Mouse (Mus musculus) gonadal fat pad, adult 2 months (tissue): ENCODE data around the gene Mtr. TPM values are rescaled to one million over a fixed set of nuclear protein-coding genes. Genes with fewer than 3 reads are reported as not detected.
A peak's percentile ranks its signal among the peaks of the same experiment; 100 is the strongest.

Source experiments
- DNase-seq: peaks from one replicate; pipeline ENCODE4 v3.0.0-alpha.2; 2012; ENCODE audit warnings: low read depth
- polyA plus RNA-seq: library from polyadenylated mRNA; depleted of rRNA; stranded (reverse); fragments of >200 nt; gene quantifications from 2 replicates; pipeline ENCODE4 v1.2.3, GENCODE M21; 2012; rRNA removed

The Mtr gene
- 9.5 and 10.2 TPM in 2 replicates for polyA plus RNA-seq

DNA sequence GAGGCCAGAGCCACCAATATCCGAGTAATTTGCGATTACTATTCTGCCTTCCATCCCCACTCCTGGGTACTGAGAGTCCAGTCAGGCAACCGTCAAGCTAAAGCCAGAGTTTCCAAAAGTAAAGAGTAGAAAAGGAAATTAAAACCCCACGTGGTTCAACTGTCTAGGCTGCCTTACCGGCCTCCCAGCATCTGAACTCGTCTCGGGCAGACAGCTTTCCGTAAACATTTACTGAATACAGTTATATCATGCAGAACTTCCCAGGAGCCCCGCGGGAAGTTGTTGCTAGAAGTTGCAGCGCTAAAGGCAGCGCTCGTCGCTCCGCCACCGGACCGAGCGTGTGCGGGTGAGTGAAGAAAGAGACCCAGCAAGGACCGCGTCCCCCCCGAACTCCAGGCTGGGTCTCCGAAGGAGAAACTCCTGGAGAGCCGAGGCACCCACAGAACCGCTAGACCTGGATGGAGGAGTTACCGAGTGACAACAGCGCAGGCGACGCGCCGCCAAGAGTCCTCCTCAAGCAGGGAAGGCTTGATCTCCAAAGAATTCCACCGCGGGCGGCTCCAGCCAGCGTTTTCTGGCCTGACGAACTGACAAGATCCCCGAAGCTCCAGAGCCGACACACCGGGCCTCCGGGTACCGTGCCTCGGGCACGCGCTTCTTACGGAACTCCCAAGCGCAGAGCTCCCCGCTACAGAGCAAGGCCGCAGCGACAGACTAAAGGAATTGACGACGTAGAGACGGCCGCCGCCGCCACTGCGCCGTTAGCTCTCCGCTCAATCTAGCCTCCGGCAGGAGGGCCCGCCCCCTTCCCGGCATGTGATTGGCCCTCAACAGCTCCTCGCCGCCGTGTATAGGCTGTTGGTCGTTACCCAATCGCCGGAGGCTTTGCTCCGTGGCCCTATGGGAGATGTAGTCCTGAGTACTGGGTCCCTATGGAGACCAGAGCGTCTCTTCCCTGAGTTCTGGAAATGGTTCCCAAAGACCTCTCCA, at the start of gene Mtr:
Gene Mtr, minus strand, starts transcription at position 723 of the 990 bp plus-strand sequence.
- peak; percentile 33 for DNase-seq

- no peak for DNase-seq
Measured at GRCm38 (mm10) chr13:12307286-12307685, 49.4 kb upstream of the Mtr start.

DNA sequence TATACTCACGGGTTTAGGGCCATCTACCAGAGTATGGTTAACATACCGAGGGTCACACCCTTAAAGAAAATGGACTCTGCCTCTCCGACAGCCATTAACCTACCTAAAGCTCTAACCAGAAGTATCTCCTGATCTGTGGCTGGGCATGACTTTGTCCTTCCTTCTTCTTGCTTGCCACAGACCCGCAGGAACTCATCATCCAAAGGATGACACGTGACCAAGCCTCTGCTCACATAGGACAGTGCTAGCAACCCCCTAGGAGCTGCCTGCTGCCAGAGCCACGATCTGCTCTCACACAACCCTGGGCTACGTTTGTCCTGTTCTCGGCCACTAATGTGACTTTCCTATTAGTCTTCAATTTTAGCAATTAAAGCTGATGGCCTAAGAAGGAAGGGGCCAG, 47.6 kb upstream of the Mtr start:
- DNase-seq, result no peak

GRCm38 (mm10) chr13:12304991-12305390, 47.1 kb upstream of the Mtr start:
- DNase-seq, result no peak

GRCm38 (mm10) chr13:12297777-12298176, 39.9 kb upstream of the Mtr start:
- DNase-seq, result no peak

- DNase-seq, result peak; percentile 13
Measured at GRCm38 (mm10) chr13:12296701-12297100, 38.8 kb upstream of the Mtr start.

GRCm38 (mm10) chr13:12293810-12294209, 35.9 kb upstream of the Mtr start:
- no peak for DNase-seq

DNA sequence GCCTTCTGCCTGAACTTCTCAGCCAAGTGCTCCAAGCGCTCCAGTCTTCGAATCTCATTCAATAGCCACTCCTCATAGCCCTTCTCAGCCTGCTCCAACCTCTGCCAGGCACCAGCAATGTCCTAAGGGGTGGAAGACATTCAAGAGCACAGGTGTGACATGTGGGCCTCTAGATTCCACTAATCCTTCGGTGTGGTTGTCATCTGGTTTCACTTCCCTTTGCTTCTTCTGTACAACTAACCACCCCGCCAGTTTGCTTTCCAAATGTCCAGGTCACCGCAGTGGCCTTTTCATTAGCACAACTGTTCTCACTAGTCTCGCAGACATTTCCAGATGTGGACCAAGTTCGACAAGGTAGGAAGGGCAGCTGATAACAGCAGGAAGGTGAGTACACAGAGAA, 32.8 kb upstream of the Mtr start:
- DNase-seq, result no peak

GRCm38 (mm10) chr13:12284528-12284927, 26.6 kb upstream of the Mtr start:
- no peak for DNase-seq

DNA sequence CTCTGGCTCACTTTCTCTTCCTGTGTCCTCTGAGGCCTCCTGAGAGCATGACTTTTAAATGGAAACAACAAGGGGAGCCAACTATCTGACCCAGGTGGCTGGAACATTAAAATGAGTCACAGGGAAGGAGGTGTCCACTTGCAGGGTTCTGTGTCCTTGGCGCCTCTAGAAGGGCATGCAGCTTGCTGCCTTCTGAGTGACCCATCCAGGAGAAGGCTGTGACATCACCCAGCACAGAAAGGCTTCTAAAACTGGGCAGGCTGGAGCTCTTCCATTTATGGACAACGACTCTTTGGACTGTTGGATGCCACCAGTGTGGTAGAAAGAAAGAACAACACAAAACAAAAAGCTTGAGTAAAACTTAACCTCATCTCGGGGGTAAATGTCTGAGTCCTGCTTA, 25.9 kb upstream of the Mtr start:
- DNase-seq, result no peak

DNA sequence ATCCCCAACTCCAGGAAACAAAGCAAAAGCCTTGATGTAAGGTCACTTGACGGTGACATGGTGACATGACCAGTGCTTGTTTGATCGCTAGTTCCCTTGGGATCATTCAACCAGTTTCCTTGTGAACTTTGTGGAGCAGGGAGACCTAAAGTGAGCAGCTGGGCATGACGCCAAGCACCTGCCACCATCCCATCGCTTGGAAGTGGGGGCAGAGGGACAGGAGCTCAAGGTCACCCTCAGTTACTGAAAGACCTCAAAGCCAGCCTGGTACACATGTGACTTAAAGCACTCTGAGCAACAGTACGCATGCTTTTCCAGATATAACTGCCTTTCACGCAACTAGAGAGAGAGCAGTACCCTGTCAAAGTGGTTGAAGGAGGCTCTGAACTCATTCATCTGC, 16.8 kb upstream of the Mtr start:
- DNase-seq, result no peak

- DNase-seq, result no peak
Measured at GRCm38 (mm10) chr13:12274220-12274619, 16.3 kb upstream of the Mtr start.

- DNase-seq, result no peak
Measured at GRCm38 (mm10) chr13:12272953-12273352, 15.0 kb upstream of the Mtr start.

- DNase-seq, result no peak
Measured at GRCm38 (mm10) chr13:12267971-12268370, 10.1 kb upstream of the Mtr start.

- no peak for DNase-seq
Measured at GRCm38 (mm10) chr13:12267097-12267496, 9.2 kb upstream of the Mtr start.

- DNase-seq, result no peak
Measured at GRCm38 (mm10) chr13:12263996-12264395, 6.1 kb upstream of the Mtr start.

DNA sequence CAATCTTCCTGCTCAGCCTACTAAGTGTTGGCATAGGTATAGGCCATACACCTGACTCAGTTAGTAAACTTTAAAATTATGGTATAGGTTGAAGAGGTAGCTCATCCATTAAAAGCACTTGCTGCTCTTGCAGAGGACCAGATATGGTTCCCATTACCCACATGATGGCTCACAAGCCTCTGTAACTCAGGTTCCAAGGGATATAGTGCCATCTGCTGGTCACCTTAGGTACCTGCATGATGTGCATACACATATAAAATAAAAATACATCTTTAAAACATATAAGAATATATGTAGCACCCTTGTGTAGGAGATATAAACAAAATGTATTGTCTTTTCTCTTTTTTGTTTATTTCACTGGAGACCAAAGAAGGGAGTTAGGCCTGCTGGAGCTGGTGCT, 3.6 kb upstream of the Mtr start:
- DNase-seq, result no peak

DNA sequence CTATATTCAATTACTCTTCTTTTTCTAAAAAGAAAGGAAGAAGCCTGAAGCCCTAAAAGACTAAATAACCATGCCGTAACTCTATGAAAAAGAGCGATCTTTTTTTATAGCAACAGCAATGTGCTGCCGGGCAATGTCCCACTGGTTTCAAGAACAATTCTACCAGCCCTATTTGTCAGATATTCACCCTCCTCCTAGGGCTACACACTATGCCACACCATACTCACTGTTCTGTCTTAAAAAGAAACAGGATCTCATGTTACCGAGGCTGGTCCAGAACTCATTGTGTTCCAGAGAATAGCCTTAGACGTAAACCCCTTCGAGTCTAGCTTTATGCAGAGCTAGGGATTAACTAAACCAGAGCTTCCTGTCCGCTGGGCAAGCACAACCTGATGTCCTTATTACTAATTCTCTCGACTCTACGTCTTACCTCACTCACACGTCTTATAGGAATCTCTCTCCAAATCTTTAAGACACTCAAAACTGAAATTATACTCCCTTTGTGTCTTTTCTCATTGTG, 982 bp downstream of the Mtr start:
- no peak for DNase-seq

- no peak for DNase-seq
Measured at GRCm38 (mm10) chr13:12255911-12256705, 1.8 kb downstream of the Mtr start.

DNA sequence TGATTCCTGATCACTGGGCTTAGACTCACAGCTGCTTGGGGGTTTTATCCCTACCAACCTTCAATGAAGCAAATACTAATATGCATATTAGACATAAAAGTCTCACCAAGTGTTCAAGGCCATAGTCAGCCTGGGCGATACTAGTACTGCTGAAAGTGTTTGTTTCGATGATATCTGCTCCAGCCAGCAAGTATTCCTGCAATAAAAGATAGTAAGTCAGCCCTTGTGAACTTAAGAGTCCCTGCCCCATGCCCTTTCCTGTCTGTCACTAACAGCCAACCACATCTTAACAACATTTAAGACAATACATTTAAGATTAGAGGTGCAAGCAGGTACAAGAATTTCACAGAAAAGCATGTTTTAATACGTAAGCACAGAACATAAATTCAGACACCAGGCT, 7.4 kb downstream of the Mtr start:
- no peak for DNase-seq

- no peak for DNase-seq
Measured at GRCm38 (mm10) chr13:12249195-12249898, 8.6 kb downstream of the Mtr start.

DNA sequence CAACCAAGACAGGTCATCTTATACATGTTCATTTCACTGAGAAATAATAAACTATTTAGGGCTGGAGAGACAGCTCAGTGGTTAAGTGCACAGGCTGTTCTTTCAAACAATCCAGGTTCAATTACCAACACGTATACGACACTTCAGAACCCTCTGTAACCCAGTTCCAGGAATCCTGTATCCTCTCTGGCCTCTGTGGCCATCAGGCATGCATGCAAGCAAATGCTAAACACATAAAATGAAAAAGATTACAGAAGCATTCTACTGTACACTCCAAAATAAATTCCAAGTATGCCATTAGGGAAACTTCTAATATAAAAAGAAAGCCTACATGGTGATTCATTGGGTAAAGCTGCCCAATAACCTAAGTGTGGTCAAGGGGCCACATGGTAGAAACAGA, 12.0 kb downstream of the Mtr start:
- no peak for DNase-seq
